Mouse (Mus musculus): ENCODE data around the gene Abce1.

Abce1 gene

DNA sequence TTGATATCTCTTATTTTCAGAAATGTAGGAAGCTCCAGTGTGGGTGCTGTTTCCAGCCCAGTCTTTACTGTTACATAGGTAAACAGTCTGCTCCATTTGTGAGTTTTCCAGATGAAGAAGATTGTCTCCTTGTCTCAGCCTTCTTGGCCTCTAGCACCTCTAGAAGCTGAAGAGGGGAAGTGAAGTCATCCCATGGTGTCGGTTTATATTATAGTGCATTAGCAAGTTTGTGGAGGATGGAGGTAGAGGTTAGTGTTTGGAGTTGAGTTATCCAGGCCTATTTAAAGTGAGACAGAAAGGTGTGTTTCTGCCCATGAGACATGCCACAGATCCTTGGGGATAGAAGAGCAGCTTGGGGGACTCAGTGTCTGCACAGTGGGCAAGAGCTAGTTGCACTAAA is 70.4 kb downstream of the Abce1 start:
- DNase-seq (ENCODE audit: inconsistent age in 2 of 2, low spot score in 1 of 2) = peak in 1 of 2 experiments; percentile 51

DNA sequence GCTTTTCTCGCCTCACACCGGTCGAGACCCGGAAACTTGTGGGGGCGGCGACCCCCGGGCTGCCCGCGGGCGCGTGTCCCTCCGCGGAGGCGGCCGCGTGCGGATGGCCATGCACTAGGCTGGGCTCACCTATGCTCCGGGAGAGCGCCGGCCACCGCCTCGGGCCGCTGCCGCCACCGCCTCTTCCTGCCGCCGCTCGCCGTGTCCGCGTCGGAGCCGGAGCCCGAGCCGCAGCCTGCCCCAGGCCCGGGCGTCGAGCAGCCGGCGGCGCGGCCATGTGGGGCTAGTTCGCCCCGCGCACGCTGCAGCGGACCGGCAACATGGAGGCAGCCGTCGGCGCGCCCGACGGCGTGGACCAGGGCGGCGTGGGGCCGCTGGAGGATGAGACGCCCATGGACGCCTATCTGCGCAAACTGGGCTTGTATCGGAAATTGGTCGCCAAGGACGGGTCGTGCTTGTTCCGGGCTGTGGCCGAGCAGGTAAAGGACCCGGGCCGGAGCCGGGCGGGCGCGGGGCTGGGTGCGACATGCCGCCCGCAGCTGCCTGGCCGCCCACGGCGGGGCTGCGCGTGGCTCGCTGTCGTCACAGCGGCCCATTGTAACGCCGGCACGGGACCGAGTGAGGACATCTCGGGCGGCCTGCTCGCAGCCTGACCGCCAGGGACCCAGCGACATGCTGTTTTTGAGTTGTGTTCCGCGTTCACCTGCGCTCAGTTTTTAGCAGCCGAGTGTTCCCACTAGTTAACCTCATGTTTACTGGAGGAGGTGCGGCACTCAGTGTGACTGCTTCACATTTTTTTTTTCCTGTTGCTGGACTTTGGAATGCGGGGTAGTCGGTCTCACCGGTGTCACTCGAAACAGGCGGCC is 71.7 kb downstream of the Abce1 start, which contains the start of gene Otud4:
TSS of gene Otud4 (plus strand) at position 33 of the 866 bp plus-strand sequence.
- peak; percentile 74 to 89 for DNase-seq (ENCODE audit: inconsistent age in 2 of 2, low spot score in 1 of 2)

DNA sequence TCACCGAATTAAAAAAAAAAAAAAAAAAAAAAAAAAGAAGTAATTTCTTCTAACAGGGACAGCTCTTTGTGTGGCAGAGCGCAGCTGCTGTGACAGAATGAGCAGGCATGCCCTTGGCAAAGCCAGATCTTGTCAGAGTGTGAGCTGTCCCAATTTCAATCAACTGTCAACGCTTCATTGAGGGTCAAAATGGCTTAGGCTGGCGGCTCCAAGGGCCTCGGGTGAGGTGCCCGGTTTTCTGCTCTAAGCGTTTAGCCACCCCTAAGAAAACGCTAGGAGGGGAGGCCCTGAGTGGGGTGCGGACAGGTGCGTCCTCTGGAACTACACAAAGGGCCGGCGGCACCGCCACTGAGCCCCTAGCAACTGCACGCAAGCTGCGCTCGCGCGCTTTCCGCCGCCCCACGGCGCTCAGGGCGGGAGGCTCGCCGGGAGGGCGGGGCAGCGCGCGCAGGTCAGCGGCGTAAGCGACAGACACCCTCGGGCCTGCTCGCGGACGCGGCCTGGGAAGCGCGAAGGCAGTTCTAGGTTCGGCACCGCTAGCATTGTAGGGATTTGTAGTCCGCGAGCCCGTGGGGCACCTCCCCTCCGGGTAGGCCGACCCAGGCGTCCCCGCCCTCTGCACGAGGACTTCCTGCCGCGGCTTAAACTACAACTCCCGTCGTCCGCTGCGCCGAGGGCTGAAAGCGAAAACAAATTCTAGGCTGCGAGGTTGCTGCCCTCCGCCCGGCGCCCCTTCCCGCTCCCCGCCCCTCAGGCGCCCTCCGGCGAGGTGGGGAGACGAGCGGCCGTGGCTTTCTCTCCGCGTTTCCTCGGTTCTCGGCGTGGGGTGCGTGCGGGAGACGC is 72.6 kb downstream of the Abce1 start:
- DNase-seq (ENCODE audit: inconsistent age in 2 of 2, low spot score in 1 of 2) = peak; percentile 99

DNA sequence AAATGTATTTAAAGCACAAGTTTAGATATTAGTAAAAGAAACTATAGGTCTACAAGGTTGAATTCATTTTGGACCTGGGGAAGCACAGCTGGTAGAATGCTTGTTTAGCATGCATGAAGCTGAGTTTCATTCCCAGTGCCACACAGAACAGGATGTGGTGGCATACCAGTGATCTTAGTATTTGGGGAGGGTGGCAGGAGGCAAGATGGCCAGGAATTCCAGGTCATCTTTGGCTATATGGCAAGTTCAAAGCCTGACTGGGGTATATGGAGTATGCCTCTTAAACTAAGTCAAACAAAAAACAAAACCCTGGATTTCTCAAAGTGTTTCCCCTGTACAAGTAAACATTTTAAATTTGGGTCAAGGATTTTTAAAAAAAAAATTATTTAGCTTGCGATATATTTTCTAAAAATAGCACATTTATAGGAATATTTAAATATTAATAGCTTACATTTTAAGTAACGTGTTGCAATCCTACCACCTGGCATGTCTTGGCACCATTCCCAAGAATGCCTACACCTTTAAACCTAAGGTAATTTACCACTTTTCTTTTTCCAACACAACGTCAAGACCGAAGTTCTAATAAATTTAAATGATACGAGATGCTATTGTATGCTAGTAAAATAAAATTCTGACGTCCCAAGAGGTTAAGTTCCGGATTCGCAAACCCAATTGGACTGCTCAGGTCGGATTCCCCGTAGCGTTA is 73.4 kb downstream of the Abce1 start:
- DNase-seq (ENCODE audit: inconsistent age in 2 of 2, low spot score in 1 of 2) = peak in 1 of 2 experiments; percentile 52

DNA sequence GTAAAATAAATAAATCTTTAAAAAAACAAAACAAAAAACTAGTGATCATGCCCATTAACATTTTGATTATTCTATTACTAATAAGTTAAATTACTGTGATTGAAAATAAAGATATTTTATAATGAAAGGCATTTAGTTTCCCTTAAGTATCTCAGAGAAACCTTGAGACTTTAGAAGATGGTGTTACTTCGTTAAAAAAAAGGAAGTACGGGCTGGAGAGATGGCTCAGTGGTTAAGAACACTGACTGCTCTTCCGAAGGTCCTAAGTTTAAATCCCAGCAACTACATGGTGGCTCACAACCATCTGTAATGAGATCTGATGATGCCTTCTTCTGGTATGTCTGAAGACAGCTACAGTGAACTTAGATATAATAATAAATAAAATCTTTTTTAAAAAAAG is 74.3 kb downstream of the Abce1 start:
- DNase-seq (ENCODE audit: inconsistent age in 2 of 2, low spot score in 1 of 2) = no peak

DNA sequence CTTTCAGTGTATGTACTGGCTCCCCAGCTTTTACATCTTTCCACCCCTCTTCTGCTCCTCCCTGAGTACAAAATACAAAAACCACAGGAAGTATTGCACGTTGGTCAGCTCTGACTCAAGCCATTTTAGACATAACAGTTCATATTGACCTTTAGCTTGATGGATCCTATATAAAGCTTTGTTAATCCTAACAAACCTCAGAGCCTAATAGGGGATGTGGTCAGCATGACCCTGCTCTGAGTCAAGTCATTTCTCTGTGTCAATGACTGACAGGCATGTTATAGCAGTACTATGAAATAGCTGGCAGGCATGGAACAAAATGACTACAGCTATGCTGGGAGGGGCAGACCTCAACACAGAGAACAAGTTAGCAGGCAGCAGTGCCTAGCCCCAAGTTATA is 75.4 kb downstream of the Abce1 start:
- no peak for DNase-seq (ENCODE audit: inconsistent age in 2 of 2, low spot score in 1 of 2)

DNA sequence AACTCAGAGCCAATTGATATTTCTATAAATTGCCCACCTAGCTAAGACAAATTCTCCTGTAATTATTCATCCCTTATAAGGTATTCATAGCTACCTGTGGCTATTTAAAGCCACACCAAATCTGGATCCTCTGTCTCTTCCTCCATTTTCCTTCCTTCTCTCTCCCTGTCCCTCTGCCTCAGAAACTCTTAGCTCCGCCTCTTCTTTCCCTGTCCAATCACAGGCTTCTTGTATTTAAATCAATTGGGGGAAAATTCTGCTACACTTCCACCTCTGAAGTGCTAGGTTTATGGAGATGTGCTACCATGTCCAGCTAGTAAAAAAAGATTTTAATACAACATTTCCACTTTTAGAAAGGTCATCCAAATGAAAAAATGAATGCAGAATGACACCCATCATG is 76.0 kb downstream of the Abce1 start:
- no peak for DNase-seq (ENCODE audit: inconsistent age in 2 of 2, low spot score in 1 of 2)
